Mouse (Mus musculus): Measurements from ENCODE around the gene Dnmt1. TPM values are rescaled to one million over a fixed set of nuclear protein-coding genes. Genes with fewer than 3 reads are reported as not detected.

Gene Dnmt1
- polyA plus RNA-seq, 1 experiment, result 18.3 TPM

DNA sequence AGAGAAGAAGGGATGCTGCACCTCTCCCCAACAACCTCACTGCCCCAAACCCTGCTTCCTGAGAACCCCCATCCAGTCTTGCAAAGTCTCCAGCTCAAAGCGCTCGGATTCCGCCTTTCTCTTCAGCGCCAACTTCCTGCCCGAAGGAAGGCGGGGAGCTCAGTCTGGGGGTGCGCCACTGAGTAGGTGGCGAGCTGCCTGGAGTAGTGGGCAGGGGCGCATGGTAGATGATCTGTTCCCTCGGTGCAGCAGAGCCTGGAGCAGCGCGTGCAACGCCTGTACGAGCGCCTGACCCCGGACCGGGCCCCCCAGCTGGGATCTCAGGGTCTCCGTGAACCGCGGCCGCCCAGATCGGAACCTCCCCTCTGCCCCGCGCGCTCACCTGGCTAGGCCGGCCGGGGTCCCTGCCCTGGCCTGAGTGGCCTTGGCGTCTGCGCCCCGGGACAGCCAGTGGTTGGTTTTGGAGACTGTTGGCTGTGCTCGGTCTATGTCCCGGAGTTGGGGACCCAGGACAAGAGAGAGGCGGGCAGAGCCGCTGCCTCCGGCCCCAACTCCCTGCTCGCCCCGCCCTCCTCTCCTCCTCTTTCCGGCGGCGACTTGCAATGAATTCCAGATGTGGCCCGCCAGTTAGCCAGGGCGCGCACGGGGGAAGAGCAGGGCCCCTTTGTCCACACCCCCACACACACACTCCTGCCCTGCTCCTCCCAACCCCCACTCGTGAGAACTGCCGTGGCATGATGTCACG lies 16.7 kb upstream of the Dnmt1 start, which contains the start of gene S1pr2:
Gene S1pr2 (minus strand): TSS at position 566 of the 745 bp plus-strand sequence.
- peak within 1 kb of the TSS; percentile 87 for H3K4me3 ChIP-seq (ENCODE audit: control insufficient read depth, low read depth, low read length)
- H3K27me3 ChIP-seq (ENCODE audit: control insufficient read depth, insufficient read depth, low read length), result no peaks in the 10 kb centered on the region
- no peaks in the 10 kb centered on the region for H3K36me3 ChIP-seq (ENCODE audit: control insufficient read depth, insufficient read depth, low read length)
- TF ChIP-seq POLR2A (IDR thresholded peaks at IDR 0.05; ENCODE audit: control insufficient read depth, low read depth, low read length) (no peak), CTCF (IDR thresholded peaks at IDR 0.05; ENCODE audit: control insufficient read depth, insufficient read depth, insufficient replicate concordance, low read depth, low read length) (no peak)
- H3K4me1 ChIP-seq (ENCODE audit: control insufficient read depth, insufficient read depth, low read length), result peaks cover 12% of the 10 kb centered on the region
- H3K27ac ChIP-seq (ENCODE audit: control insufficient read depth, insufficient read depth, low read depth, low read length), result peak within 1 kb of the TSS; percentile 10

DNA sequence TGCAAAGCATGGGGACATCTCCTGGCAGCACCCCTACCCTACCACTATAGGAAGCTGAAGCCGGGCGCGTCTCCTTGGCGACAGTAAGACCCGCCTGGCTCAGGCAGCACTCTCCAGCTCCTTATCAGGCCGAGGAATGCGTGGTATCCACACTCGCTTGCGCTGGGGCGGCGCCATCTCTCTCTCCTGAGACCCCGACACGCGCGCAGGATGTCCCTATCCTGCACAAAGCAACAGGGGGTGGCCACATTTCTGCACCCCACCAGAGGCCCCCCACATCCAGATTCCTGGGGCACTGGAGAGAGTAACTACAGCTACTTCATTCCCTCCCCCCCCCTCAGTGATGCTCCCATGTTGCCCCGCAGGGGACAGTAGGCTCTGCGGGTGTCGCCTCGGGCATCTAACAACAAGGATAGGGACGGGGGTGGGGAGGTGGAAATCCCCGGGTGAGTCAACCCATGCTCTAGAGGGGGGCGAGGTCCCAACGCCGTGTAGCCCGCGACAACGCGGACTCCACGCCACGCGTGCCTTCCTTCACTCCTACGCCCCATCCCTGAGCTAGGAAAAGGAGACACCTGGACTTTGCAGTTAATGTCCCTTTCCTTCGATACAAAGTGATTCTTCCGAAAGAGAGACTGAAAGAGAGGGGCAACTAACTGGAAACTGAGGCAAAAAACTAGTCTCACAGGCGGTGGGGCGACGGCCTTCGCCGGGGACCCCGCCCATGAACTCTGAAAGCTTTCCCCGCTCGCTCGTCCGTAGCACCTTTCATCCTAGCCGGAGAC lies 15.9 kb upstream of the Dnmt1 start:
- Histone ChIP-seq H3K4me3 (ENCODE audit: control insufficient read depth, low read depth, low read length) (peak overlapping the region; percentile 87), H3K36me3 (ENCODE audit: control insufficient read depth, insufficient read depth, low read length) (no peaks in the 10 kb centered on the region), H3K27me3 (ENCODE audit: control insufficient read depth, insufficient read depth, low read length) (no peaks in the 10 kb centered on the region), H3K27ac (ENCODE audit: control insufficient read depth, insufficient read depth, low read depth, low read length) (peak overlapping the region; percentile 10; the same call in 1 of the 2 replicates), H3K4me1 (ENCODE audit: control insufficient read depth, insufficient read depth, low read length) (peaks cover 12% of the 10 kb centered on the region)
- TF ChIP-seq POLR2A (IDR thresholded peaks at IDR 0.05; ENCODE audit: control insufficient read depth, low read depth, low read length) (no peak; the same call in 1 of the 2 replicates), CTCF (IDR thresholded peaks at IDR 0.05; ENCODE audit: control insufficient read depth, insufficient read depth, insufficient replicate concordance, low read depth, low read length) (no peak)

- no peaks in the 10 kb centered on the region for H3K36me3 ChIP-seq (ENCODE audit: control insufficient read depth, insufficient read depth, low read length)
- TF ChIP-seq POLR2A (IDR thresholded peaks at IDR 0.05; ENCODE audit: control insufficient read depth, low read depth, low read length), result no peak
- no peak for TF ChIP-seq CTCF (IDR thresholded peaks at IDR 0.05; ENCODE audit: control insufficient read depth, insufficient read depth, insufficient replicate concordance, low read depth, low read length)
- H3K27me3 ChIP-seq (ENCODE audit: control insufficient read depth, insufficient read depth, low read length), result no peaks in the 10 kb centered on the region
- H3K27ac ChIP-seq (ENCODE audit: control insufficient read depth, insufficient read depth, low read depth, low read length), result no peak overlapping the region
- peaks cover 12% of the 10 kb centered on the region for H3K4me1 ChIP-seq (ENCODE audit: control insufficient read depth, insufficient read depth, low read length)
- H3K4me3 ChIP-seq (ENCODE audit: control insufficient read depth, low read depth, low read length), result no peak overlapping the region
These were observed 14.0 kb upstream of the Dnmt1 start for GRCm38 (mm10) chr9:20973682-20974075.

- no peaks in the 10 kb centered on the region for H3K36me3 ChIP-seq (ENCODE audit: control insufficient read depth, insufficient read depth, low read length)
- no peak overlapping the region for H3K27ac ChIP-seq (ENCODE audit: control insufficient read depth, insufficient read depth, low read depth, low read length)
- H3K27me3 ChIP-seq (ENCODE audit: control insufficient read depth, insufficient read depth, low read length), result no peaks in the 10 kb centered on the region
- peaks cover 12% of the 10 kb centered on the region for H3K4me1 ChIP-seq (ENCODE audit: control insufficient read depth, insufficient read depth, low read length)
- no peak overlapping the region for H3K4me3 ChIP-seq (ENCODE audit: control insufficient read depth, low read depth, low read length)
- TF ChIP-seq POLR2A (IDR thresholded peaks at IDR 0.05; ENCODE audit: control insufficient read depth, low read depth, low read length) (no peak), CTCF (IDR thresholded peaks at IDR 0.05; ENCODE audit: control insufficient read depth, insufficient read depth, insufficient replicate concordance, low read depth, low read length) (no peak)
These were observed 13.5 kb upstream of the Dnmt1 start for GRCm38 (mm10) chr9:20973001-20973681.

DNA sequence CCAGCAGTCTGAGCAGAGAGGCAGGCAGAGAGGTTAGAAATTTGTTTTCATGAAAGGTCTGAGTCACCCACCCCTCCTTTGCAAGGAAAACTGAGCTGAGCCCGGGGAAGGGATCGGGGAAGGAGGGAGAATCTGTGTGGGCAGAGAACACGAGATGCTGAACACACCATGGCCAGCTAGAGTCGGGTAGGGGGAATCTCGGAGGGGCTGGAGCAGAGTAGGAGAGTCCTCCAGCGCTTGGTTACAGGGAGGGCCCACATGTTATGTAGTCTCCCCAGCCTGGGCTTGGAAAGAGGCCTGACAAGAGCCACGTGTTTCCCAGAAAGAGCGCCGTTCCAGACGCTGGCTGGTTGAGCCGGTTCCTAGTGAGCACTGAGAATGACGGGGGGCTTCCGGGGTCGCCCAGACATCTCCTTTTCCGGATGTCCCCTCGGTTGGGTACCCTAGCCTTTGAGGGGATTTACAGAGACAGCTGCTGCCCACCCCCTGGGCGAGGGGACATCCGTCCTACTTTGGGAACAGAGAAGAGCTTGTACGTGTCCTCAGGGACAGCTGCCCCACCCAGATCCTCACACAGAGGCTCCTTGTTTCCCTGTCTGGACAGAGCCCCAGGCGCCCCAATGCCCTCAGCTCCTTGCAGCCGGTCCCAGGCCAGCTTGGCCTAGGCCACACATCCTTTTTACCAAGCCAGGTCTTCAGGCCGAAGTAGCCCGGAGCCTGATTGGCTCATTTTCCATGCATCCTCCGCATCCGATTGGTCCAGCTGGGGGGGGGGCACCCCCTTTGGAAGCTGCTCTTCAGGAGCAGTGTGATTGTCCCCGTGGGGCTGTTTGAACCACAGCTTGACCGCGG lies 12.7 kb upstream of the Dnmt1 start:
- TF ChIP-seq POLR2A (IDR thresholded peaks at IDR 0.05; ENCODE audit: control insufficient read depth, low read depth, low read length) (no peak), CTCF (IDR thresholded peaks at IDR 0.05; ENCODE audit: control insufficient read depth, insufficient read depth, insufficient replicate concordance, low read depth, low read length) (no peak)
- no peaks in the 10 kb centered on the region for H3K27me3 ChIP-seq (ENCODE audit: control insufficient read depth, insufficient read depth, low read length)
- H3K27ac ChIP-seq (ENCODE audit: control insufficient read depth, insufficient read depth, low read depth, low read length), result no peak overlapping the region
- no peak overlapping the region for H3K4me3 ChIP-seq (ENCODE audit: control insufficient read depth, low read depth, low read length)
- no peaks in the 10 kb centered on the region for H3K36me3 ChIP-seq (ENCODE audit: control insufficient read depth, insufficient read depth, low read length)
- H3K4me1 ChIP-seq (ENCODE audit: control insufficient read depth, insufficient read depth, low read length), result peaks cover 12% of the 10 kb centered on the region

- H3K27me3 ChIP-seq (ENCODE audit: control insufficient read depth, insufficient read depth, low read length), result no peaks in the 10 kb centered on the region
- no peak for TF ChIP-seq CTCF (IDR thresholded peaks at IDR 0.05; ENCODE audit: control insufficient read depth, insufficient read depth, insufficient replicate concordance, low read depth, low read length)
- no peaks in the 10 kb centered on the region for H3K36me3 ChIP-seq (ENCODE audit: control insufficient read depth, insufficient read depth, low read length)
- H3K4me1 ChIP-seq (ENCODE audit: control insufficient read depth, insufficient read depth, low read length), result peaks cover 11% of the 10 kb centered on the region
- H3K27ac ChIP-seq (ENCODE audit: control insufficient read depth, insufficient read depth, low read depth, low read length), result no peak overlapping the region
- no peak overlapping the region for H3K4me3 ChIP-seq (ENCODE audit: control insufficient read depth, low read depth, low read length)
These were observed 12.1 kb upstream of the Dnmt1 start for GRCm38 (mm10) chr9:20971751-20972140.
